Mouse (Mus musculus) embryonic facial prominence, embryonic 11.5 days (tissue): ENCODE measurements around the gene Fgf18. TPM values are rescaled to one million over a fixed set of nuclear protein-coding genes. Genes with fewer than 3 reads are reported as not detected.
A peak's percentile ranks its signal among the peaks of the same experiment; 100 is the strongest.

Experiments used
- ATAC-seq: fragments of 200-750 bp; cut with Nextera tagmentation; replicated peaks from 2 replicates; pipeline ENCODE4 v1.8.0; 2017; ENCODE audit warnings: low read depth; ENCODE audit not compliant: insufficient number of reproducible peaks, low FRiP score, low TSS enrichment
- DNase-seq: peaks from one replicate; pipeline ENCODE4 v3.0.0-alpha.2; 2015; ENCODE audit warnings: low spot score
- H3K27ac ChIP-seq: fragments of 300-500 bp; sonication (generic); replicated peaks from 2 replicates; pipeline ENCODE4 v1.5.1; 2014; ENCODE audit warnings: mild to moderate bottlenecking, low read depth, low read length, control low read depth
- H3K27me3 ChIP-seq: fragments of 300-500 bp; sonication (generic); 2 replicates; pipeline ENCODE4 v1.6.1; 2014; ENCODE audit warnings: mild to moderate bottlenecking, low read length, moderate library complexity, mixed read lengths; ENCODE audit not compliant: control insufficient read depth, insufficient read depth
- H3K36me3 ChIP-seq: fragments of 300-500 bp; sonication (generic); replicated peaks from 2 replicates; pipeline ENCODE4 v1.6.1; 2014; ENCODE audit warnings: low read depth, mild to moderate bottlenecking, low read length, moderate library complexity, mixed read lengths; ENCODE audit not compliant: control insufficient read depth, insufficient read depth
- H3K4me1 ChIP-seq: fragments of 300-500 bp; sonication (generic); 2 replicates; pipeline ENCODE4 v1.6.1; 2014; ENCODE audit warnings: low read length, mixed read lengths; ENCODE audit not compliant: control insufficient read depth, insufficient read depth
- H3K4me2 ChIP-seq: fragments of 300-500 bp; sonication (generic); 2 replicates; pipeline ENCODE4 v1.6.1; 2014; ENCODE audit warnings: low read depth, mild to moderate bottlenecking, control low read depth, low read length, moderate library complexity
- H3K4me3 ChIP-seq: fragments of 300-500 bp; sonication (generic); 2 replicates; pipeline ENCODE4 v1.5.1; 2014; ENCODE audit warnings: low read depth, low read length, control low read depth
- H3K9ac ChIP-seq: fragments of 300-500 bp; sonication (generic); replicated peaks from 2 replicates; pipeline ENCODE4 v1.6.1; 2014; ENCODE audit warnings: mild to moderate bottlenecking, control low read depth, low read length
- H3K9me3 ChIP-seq: fragments of 300-500 bp; sonication (generic); replicated peaks from 2 replicates; pipeline ENCODE4 v1.6.1; 2016; ENCODE audit warnings: mild to moderate bottlenecking, low read length, inconsistent platforms, mixed read lengths; ENCODE audit not compliant: control insufficient read depth
- WGBS: fragments of 180-500 bp; shearing (Covaris S2); extraction: QIAGEN DNeasy Blood & Tissue Kit; methylation state at CpG from one replicate; pipeline ENCODE4 v1.1.7; 2014; 5-methylcytosine and 5-hydroxymethylcytosine counted together
- polyA plus RNA-seq: library from polyadenylated mRNA; unstranded; fragments of >200 nt; fragmentation: Nextera tagmentation; extraction: Ambion mirVana; gene quantifications from 2 replicates; pipeline ENCODE4 v1.2.1, GENCODE M21; 2014

Fgf18 gene
- polyA plus RNA-seq, 1 experiment from 2014 or later = 4.0 TPM

DNA sequence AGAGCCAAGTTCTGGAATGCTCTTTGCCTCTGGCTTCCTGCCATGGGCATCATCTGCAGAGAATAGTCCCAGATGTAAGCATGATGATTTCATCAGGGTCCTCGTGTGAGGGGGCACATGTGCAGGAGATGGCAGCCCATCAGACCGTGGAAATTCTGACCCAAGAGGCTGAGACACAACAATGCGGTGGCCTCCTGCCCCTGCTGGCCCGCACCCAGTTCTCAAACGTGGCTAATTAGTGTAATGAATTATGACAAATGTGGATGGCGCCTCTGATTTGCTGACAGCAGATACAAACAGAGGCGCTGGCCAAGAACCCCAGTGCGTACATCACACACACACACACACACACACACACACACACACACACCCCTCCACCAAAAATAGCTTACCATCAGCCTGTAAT, 42.3 kb downstream of the Fgf18 start:
- Histone ChIP-seq H3K9ac (no peak overlapping the region), H3K4me1 (peaks cover 5% of the 10 kb centered on the region; the same call in 1 of the 2 replicates), H3K9me3 (no peaks in the 10 kb centered on the region), H3K4me2 (no peak overlapping the region), H3K36me3 (no peaks in the 10 kb centered on the region), H3K4me3 (no peak overlapping the region), H3K27me3 (no peaks in the 10 kb centered on the region), H3K27ac (no peak overlapping the region)
- 77% methylated on average over 8 of the region's 8 CpGs for WGBS
- ATAC-seq (no peak), DNase-seq (no peak)

DNA sequence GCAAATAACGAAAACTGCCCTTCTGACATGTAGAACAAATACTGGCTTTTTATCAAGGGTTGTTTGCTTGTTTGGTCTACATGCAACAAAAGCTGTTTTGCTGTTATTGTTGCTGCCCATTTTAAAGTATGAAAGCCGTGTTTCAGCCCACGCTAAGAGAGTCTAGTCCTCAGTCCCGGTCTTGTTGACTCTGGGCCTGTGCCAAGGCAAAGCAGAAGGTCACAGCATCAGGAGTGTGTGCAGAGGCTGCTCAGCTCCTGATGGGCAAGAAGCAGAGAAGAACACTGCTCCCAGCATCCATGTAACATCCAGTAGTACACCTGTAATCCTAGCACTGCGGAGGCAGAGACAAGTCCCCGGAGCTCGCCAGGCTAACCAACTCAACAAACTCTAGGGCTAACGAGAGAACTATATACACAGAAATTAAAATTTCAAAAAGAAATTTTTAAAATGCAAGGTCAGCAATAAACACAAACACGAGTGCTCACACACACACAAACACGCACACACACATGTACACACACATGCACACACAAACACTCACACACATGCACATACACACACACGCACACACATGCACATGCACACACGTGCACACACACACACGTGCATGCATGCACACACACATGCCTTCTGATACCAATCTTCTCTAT, 43.8 kb downstream of the Fgf18 start:
- H3K27ac ChIP-seq = no peak overlapping the region
- 88% methylated on average over 13 of the region's 13 CpGs for WGBS
- ATAC-seq (no peak), DNase-seq (no peak)
- H3K36me3 ChIP-seq = no peaks in the 10 kb centered on the region
- H3K4me3 ChIP-seq = no peak overlapping the region
- H3K27me3 ChIP-seq = no peaks in the 10 kb centered on the region
- peaks cover 5% of the 10 kb centered on the region; the same call in 1 of the 2 replicates for H3K4me1 ChIP-seq
- no peak overlapping the region for H3K4me2 ChIP-seq
- no peak overlapping the region for H3K9ac ChIP-seq
- H3K9me3 ChIP-seq = no peaks in the 10 kb centered on the region

DNA sequence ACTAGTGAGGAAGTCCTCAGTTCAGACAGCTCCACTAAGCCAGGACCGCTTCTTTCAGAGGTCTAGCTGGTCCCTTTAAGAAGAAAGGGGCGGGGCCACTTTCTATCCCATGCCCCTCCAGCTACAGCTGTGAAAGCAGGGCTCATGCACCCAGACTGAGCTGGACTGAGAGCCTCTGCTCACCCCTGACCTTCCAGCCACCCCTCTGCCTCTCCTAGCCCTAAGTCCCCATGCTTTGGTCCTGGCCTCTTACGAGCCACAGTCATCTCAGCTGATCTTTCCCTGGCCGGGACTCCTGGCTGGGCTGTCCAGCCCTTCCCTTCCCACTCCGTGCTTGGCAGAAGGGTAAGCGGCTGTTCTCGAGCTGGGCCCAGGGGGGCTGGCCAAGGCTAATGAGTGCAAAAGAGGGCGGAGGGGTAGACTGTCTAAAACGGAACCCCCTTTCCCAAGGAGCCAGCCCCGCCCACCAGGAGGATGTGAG, 47.1 kb downstream of the Fgf18 start:
- H3K4me1 ChIP-seq = peaks cover 5% of the 10 kb centered on the region; the same call in 1 of the 2 replicates
- H3K4me2 ChIP-seq = peak overlapping the region; percentile 32
- no peak overlapping the region for H3K27ac ChIP-seq
- ATAC-seq (peak; percentile 57; the same call in 1 of the 2 replicates), DNase-seq (peak; percentile 35)
- 32% methylated on average over 10 of the region's 10 CpGs for WGBS
- no peaks in the 10 kb centered on the region for H3K36me3 ChIP-seq
- H3K9me3 ChIP-seq = no peaks in the 10 kb centered on the region
- H3K9ac ChIP-seq = peak overlapping the region; percentile 32; the same call in 1 of the 2 replicates
- H3K4me3 ChIP-seq = 0 out of 2 replicates have a peak overlapping the region, but pooled peaks have one; percentile 3
- no peaks in the 10 kb centered on the region for H3K27me3 ChIP-seq

GRCm38 (mm10) chr11:33099425-33099824, 47.8 kb downstream of the Fgf18 start:
- H3K4me1 ChIP-seq = peaks cover 5% of the 10 kb centered on the region; the same call in 1 of the 2 replicates
- H3K9ac ChIP-seq = no peak overlapping the region
- H3K4me2 ChIP-seq = no peak overlapping the region
- WGBS = 70% methylated on average over 4 of the region's 4 CpGs
- no peak overlapping the region for H3K27ac ChIP-seq
- ATAC-seq (0 out of 2 replicates have a peak, but pooled peaks have one; percentile 54), DNase-seq (no peak)
- no peaks in the 10 kb centered on the region for H3K9me3 ChIP-seq
- H3K4me3 ChIP-seq = no peak overlapping the region
- H3K36me3 ChIP-seq = no peaks in the 10 kb centered on the region
- no peaks in the 10 kb centered on the region for H3K27me3 ChIP-seq

- 80% methylated on average over 12 of the region's 12 CpGs for WGBS
- Histone ChIP-seq H3K4me2 (no peak overlapping the region), H3K4me3 (no peak overlapping the region), H3K27ac (no peak overlapping the region), H3K36me3 (no peaks in the 10 kb centered on the region), H3K9ac (no peak overlapping the region), H3K4me1 (peaks cover 5% of the 10 kb centered on the region; the same call in 1 of the 2 replicates), H3K27me3 (no peaks in the 10 kb centered on the region), H3K9me3 (no peaks in the 10 kb centered on the region)
- ATAC-seq = no peak
- no peak for DNase-seq
These were observed 48.8 kb downstream of the Fgf18 start for GRCm38 (mm10) chr11:33098446-33098845.

DNA sequence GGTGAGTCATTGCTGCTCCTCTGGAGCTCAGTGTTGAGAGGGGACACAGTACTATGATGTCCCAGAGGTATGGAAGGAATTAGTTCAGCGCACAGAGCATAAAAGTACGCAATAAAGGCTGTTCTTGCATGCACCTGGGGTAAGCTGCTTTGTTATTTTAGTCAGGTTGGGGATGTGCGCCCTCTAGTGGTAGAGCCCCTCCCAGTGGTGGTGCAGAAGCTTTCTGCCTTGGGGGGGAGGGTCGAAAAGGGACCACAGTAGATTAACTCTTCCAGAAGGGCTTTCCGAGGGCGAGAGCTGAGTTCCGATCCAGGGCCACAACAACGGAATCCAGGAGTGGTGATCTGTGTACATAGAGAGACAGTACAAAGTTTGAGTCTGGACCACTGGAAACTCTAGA, 49.3 kb downstream of the Fgf18 start:
- no peak for ATAC-seq

DNA sequence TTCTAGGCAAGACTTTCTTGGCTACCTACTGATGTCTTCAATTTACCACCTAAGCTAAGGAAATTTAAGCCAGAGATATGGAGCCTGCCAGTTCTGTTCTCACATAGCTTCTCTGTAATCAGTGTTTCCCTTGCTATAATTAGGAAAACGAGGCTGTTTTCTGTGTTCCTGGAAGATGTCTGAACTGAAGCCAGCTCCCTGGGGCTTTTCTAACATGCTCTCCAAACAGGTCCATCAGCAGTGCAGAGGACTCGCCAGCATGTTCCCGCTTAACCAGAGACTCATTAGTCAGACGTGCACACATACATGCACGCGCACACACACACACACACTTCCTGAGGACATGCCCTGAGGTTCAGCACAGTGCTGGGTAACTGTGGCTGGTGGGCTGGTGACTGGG, 57.3 kb downstream of the Fgf18 start:
- 68% methylated on average over 6 of the region's 6 CpGs for WGBS
- Histone ChIP-seq H3K27ac (no peak overlapping the region), H3K4me2 (no peak overlapping the region), H3K36me3 (no peaks in the 10 kb centered on the region), H3K4me3 (no peak overlapping the region), H3K27me3 (no peaks in the 10 kb centered on the region), H3K9me3 (no peaks in the 10 kb centered on the region), H3K4me1 (no peaks in the 10 kb centered on the region), H3K9ac (no peak overlapping the region)
- DNase-seq (no peak), ATAC-seq (no peak)

More for the DNA sequence above, 49.3 kb downstream of the Fgf18 start:
- H3K4me2 ChIP-seq = no peak overlapping the region
- no peaks in the 10 kb centered on the region for H3K36me3 ChIP-seq
- H3K9me3 ChIP-seq = no peaks in the 10 kb centered on the region
- H3K4me3 ChIP-seq = no peak overlapping the region
- peaks cover 5% of the 10 kb centered on the region; the same call in 1 of the 2 replicates for H3K4me1 ChIP-seq
- H3K27ac ChIP-seq = no peak overlapping the region
- DNase-seq = peak; percentile 68
- H3K27me3 ChIP-seq = no peaks in the 10 kb centered on the region
- 44% methylated on average over 8 of the region's 8 CpGs for WGBS
- H3K9ac ChIP-seq = no peak overlapping the region

- ATAC-seq (no peak), DNase-seq (no peak)
- Histone ChIP-seq H3K27ac (no peak overlapping the region), H3K4me3 (no peak overlapping the region), H3K9ac (no peak overlapping the region), H3K27me3 (no peaks in the 10 kb centered on the region), H3K4me2 (no peak overlapping the region), H3K9me3 (no peaks in the 10 kb centered on the region), H3K4me1 (no peaks in the 10 kb centered on the region), H3K36me3 (no peaks in the 10 kb centered on the region)
- WGBS = 57% methylated on average over 1 of the region's 1 CpGs
These were observed 59.0 kb downstream of the Fgf18 start for GRCm38 (mm10) chr11:33088181-33088580.
